In the genomic region with DNA sequence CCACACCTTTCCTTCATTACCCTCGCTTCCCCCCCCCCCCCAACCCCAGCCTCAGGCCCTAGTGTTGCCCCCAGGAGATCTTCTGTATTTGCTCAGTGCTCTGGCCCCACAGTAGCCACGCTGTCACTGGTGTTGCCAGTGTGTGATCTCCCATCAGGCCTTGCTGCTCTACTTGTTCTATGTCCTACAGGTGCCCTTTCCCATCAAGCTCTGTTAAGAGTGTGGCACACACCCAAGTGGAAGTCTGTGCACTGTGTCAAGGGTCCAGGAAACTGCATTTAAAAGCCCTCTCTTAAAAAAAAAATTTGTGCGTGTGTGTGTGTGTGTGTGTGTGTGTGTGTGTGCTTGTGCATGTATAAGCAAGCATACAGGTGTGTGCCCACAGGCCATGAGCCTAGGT, we compare ENCODE assay signal across 25 mouse cellular contexts. TPM values are rescaled to one million over a fixed set of nuclear protein-coding genes. Genes with fewer than 3 reads are reported as not detected.
DNase-seq lines count a peak whose midpoint lies in the region; TF ChIP-seq lines count a peak whose summit lies in the region.
"Had no signal": no experiment of that assay in that cellular context is flagged by ENCODE, and none has a peak within 500 bp of the region (broad histone marks: within the 10 kb centered on the region; RNA-seq: fewer than 3 reads in every experiment).

No protein-coding gene starts in this region.

- no peak overlapping the region for H3K4me3 ChIP-seq in heart, adult 2 months
- H3K4me3 ChIP-seq in heart, embryonic 10.5 days = no peak overlapping the region
- H3K4me3 ChIP-seq: embryonic facial prominence, embryonic 15.5 days; limb, embryonic 13.5 days; liver, embryonic 15.5 days; midbrain, embryonic 13.5 days; neural tube, embryonic 12.5 days had no signal

- TF ChIP-seq POLR2A in heart, adult 2 months (IDR thresholded peaks at IDR 0.05; ENCODE audit: insufficient read depth, low read depth, low read length) = 0 out of 2 replicates have a peak, but pooled peaks have one; percentile 17

- TF ChIP-seq EP300 in heart, adult 2 months (IDR thresholded peaks at IDR 0.05; ENCODE audit: insufficient read depth, low read depth, low read length) = 0 out of 2 replicates have a peak, but pooled peaks have one; percentile 26

- no peak overlapping the region for H3K9ac ChIP-seq in heart, adult 2 months (ENCODE audit: low read depth, low read length)
- H3K9ac ChIP-seq: embryonic facial prominence, embryonic 15.5 days; forebrain, postnatal 0 days; hindbrain, embryonic 14.5 days; limb, embryonic 13.5 days; liver, embryonic 15.5 days; midbrain, embryonic 13.5 days; neural tube, embryonic 12.5 days had no signal

- no peaks in the 10 kb centered on the region for H3K27me3 ChIP-seq in heart, adult 2 months (ENCODE audit: control insufficient read depth, insufficient read depth, low read length)
- H3K27me3 ChIP-seq in heart, embryonic 10.5 days (ENCODE audit: insufficient read depth, poor library complexity, severe bottlenecking) = no peaks in the 10 kb centered on the region
- H3K27me3 ChIP-seq: CH12.LX; embryonic facial prominence, embryonic 15.5 days; limb, embryonic 13.5 days; liver, embryonic 15.5 days; midbrain, embryonic 13.5 days; neural tube, embryonic 12.5 days had no signal

- H3K9me3 ChIP-seq in heart, embryonic 10.5 days = no peaks in the 10 kb centered on the region
- H3K9me3 ChIP-seq: embryonic facial prominence, embryonic 15.5 days; limb, embryonic 13.5 days; liver, embryonic 15.5 days; midbrain, embryonic 13.5 days; neural tube, embryonic 12.5 days had no signal

- no peaks in the 10 kb centered on the region; the same call in 1 of the 2 replicates for H3K79me2 ChIP-seq in heart, adult 2 months (replicated peaks; ENCODE audit: control insufficient read depth, insufficient read depth, low read length)

- peak overlapping the region; percentile 60 for H3K27ac ChIP-seq in heart, adult 2 months
- no peak overlapping the region for H3K27ac ChIP-seq in heart, embryonic 10.5 days
- H3K27ac ChIP-seq: embryonic facial prominence, embryonic 15.5 days; hindbrain, embryonic 14.5 days; limb, embryonic 13.5 days; liver, embryonic 15.5 days; macrophage; midbrain, embryonic 13.5 days; neural tube, embryonic 12.5 days had no signal

- intact Hi-C loops in heart, adult 2 months (cut with DNase I) = loop anchor here (5.0 kb wide), 1 partner anchor 134 kb away; no protein-coding TSS in a partner anchor

- DNase-seq in heart, adult 2 months = peak in 1 of 2 experiments; percentile 37
- no peak for DNase-seq in heart, embryonic 10.5 days (ENCODE audit: low spot score)
- DNase-seq in kidney, adult 11 months = peak; percentile 74
- DNase-seq in kidney, postnatal 4 days = no peak
- peak; percentile 36 for DNase-seq in lung, postnatal 25 days (ENCODE audit: low spot score)
- DNase-seq in lung, postnatal 4 days = no peak
- peak; percentile 45 for DNase-seq in lung, postnatal 36 days
- DNase-seq in left cerebral cortex, adult 18-20 months (ENCODE audit: low spot score in 2 of 2) = no peak
- DNase-seq: adrenal gland, postnatal 36 days; cerebellum, adult 2 months; cerebellum, postnatal 36 days; forebrain, postnatal 0 days had no signal

- H3K4me1 ChIP-seq in heart, adult 2 months (ENCODE audit: control insufficient read depth, insufficient read depth, low read length) = peaks cover 5% of the 10 kb centered on the region; the same call in 1 of the 2 replicates
- peaks cover 24% of the 10 kb centered on the region for H3K4me1 ChIP-seq in heart, embryonic 10.5 days

- WGBS in heart, adult 2 months = 50% methylated on average over 3 of the region's 3 CpGs
- 87% methylated on average over 3 of the region's 3 CpGs for WGBS in heart, embryonic 10.5 days

- no peak for TF ChIP-seq CTCF in heart, adult 2 months (IDR thresholded peaks at IDR 0.05)

- H3K36me3 ChIP-seq in heart, adult 2 months (ENCODE audit: control insufficient read depth, insufficient read depth, low read length) = no peaks in the 10 kb centered on the region
- H3K36me3 ChIP-seq in heart, embryonic 10.5 days = peaks cover 31% of the 10 kb centered on the region

RNA-seq across cellular contexts. Expression of gene Gm45233, which starts 4.3 kb away (rescaled TPM):
- total RNA-seq in heart, adult 2 months (2021) = under 1 TPM; 0.73 to 0.82 TPM
- polyA plus RNA-seq in heart, adult 2 months (2012; rRNA removed) = 2.2 and 4.7 TPM in 2 replicates
- polyA plus RNA-seq in heart, embryonic 10.5 days (2016; fragmentation: Nextera tagmentation; extraction: Ambion mirVana) = not detected in 2 replicates
- under 1 TPM in 1 of 2 experiments, not detected in 1; 0.81 TPM for total RNA-seq in left cerebral cortex, adult 18-20 months (2021)
- total RNA-seq: CH12.LX, MEL had no signal
- polyA plus RNA-seq: limb, embryonic 13.5 days; liver, embryonic 15.5 days; macrophage had no signal

RNA-seq across cellular contexts. Expression of gene Etfb, which starts 4.4 kb away (rescaled TPM):
- total RNA-seq in heart, adult 2 months (2021) = 1,000 to 10,000 TPM; 1,250 to 1,384 TPM
- 731 and 1,097 TPM in 2 replicates for polyA plus RNA-seq in heart, adult 2 months (2012; rRNA removed)
- 505 and 580 TPM in 2 replicates for polyA plus RNA-seq in heart, embryonic 10.5 days (2016; fragmentation: Nextera tagmentation; extraction: Ambion mirVana)
- 10 to 100 TPM; 59.0 to 64.5 TPM for total RNA-seq in left cerebral cortex, adult 18-20 months (2021)

RNA-seq across cellular contexts. Expression of gene Cldnd2, which starts 7.7 kb away (rescaled TPM):
- not detected for total RNA-seq in heart, adult 2 months (2021)
- not detected in 2 replicates for polyA plus RNA-seq in heart, adult 2 months (2012; rRNA removed)
- polyA plus RNA-seq in heart, embryonic 10.5 days (2016; fragmentation: Nextera tagmentation; extraction: Ambion mirVana) = not detected in 2 replicates
- total RNA-seq in left cerebral cortex, adult 18-20 months (2021) = not detected
- total RNA-seq: adrenal gland, postnatal 36 days; CH12.LX; forebrain, postnatal 0 days; layer of hippocampus, adult 18-20 months; layer of hippocampus, postnatal 25 days; left cerebral cortex, postnatal 14 days; MEL had no signal
- polyA plus RNA-seq: cerebellum, adult 2 months; embryonic facial prominence, embryonic 15.5 days; forebrain, postnatal 0 days; hindbrain, embryonic 14.5 days; intestine, embryonic 14.5 days; limb, embryonic 13.5 days; liver, embryonic 15.5 days; macrophage; midbrain, embryonic 13.5 days; neural tube, embryonic 12.5 days had no signal

RNA-seq across cellular contexts. Expression of gene Nkg7, which starts 11.4 kb away (rescaled TPM):
- total RNA-seq in heart, adult 2 months (2021) = not detected
- polyA plus RNA-seq in heart, adult 2 months (2012; rRNA removed) = 1.6 and 4.9 TPM in 2 replicates
- not detected in 2 replicates for polyA plus RNA-seq in heart, embryonic 10.5 days (2016; fragmentation: Nextera tagmentation; extraction: Ambion mirVana)
- not detected for total RNA-seq in left cerebral cortex, adult 18-20 months (2021)
- total RNA-seq: CH12.LX; forebrain, postnatal 0 days; layer of hippocampus, adult 18-20 months; layer of hippocampus, postnatal 25 days; left cerebral cortex, postnatal 14 days; MEL had no signal
- polyA plus RNA-seq: forebrain, postnatal 0 days; hindbrain, embryonic 14.5 days; midbrain, embryonic 13.5 days had no signal

RNA-seq across cellular contexts. Expression of gene Vsig10l, which starts 14.7 kb away (rescaled TPM):
- 1 to 10 TPM; 1.0 to 1.1 TPM for total RNA-seq in heart, adult 2 months (2021)
- polyA plus RNA-seq in heart, adult 2 months (2012; rRNA removed) = 3.0 TPM in 2 replicates
- 1.4 and 1.5 TPM in 2 replicates for polyA plus RNA-seq in heart, embryonic 10.5 days (2016; fragmentation: Nextera tagmentation; extraction: Ambion mirVana)
- 1 to 10 TPM; 1.2 to 2.5 TPM for total RNA-seq in left cerebral cortex, adult 18-20 months (2021)

Comparison
In these comparisons a context has a peak if more than half of its experiments do, and no peak if none do; other contexts are left out.
1. DNase-seq: peak in kidney, adult 11 months (single experiment), lung, postnatal 25 days (single experiment) and lung, postnatal 36 days (single experiment); none in heart, embryonic 10.5 days (single experiment), kidney, postnatal 4 days (0 of 2), lung, postnatal 4 days (0 of 2) and left cerebral cortex, adult 18-20 months (0 of 2).
2. RNA of gene Etfb, which starts 4.4 kb away (total RNA-seq): 1,250 to 1,384 TPM in heart, adult 2 months; 59.0 to 64.5 TPM in left cerebral cortex, adult 18-20 months; every median in the first group is over 10 times any median in the second.